9 mouse cellular contexts compared by ENCODE assay signal in the genomic region with DNA sequence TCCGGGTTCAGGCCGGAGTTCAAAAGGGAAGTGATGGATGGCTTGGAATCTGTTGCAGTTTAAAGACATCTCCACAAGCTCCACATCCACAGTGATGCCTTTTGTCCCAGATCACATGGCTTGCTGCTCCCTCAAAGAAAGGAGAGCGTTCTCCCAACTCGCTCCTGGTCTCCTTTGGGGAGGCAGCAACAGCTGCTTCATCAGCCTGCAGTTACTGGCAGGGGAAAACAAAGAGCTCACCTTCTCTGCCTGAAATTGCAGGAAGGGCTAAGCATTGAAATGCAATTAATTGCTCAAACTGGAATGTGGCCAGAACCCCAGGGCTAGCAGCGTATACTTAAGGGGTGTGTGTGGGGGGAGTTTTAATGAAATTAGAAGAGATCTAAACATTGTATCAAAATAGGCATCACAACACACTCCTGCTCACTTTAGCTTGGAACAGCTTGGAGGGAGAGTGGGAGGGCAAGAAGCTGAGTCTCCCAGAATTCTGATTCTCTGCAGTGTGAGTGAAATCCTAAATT.
DNase-seq lines count a peak whose midpoint lies in the region; TF ChIP-seq lines count a peak whose summit lies in the region.
"Had no signal": no experiment of that assay in that cellular context is flagged by ENCODE, and none has a peak within 500 bp of the region (broad histone marks: within the 10 kb centered on the region; RNA-seq: fewer than 3 reads in every experiment).

No protein-coding gene starts in this region.

- peak; percentile 63 for DNase-seq in ZHBTc4 (ENCODE audit: low read depth, low spot score)
- peak; percentile 14 to 27 for DNase-seq in frontal cortex, postnatal 14 days (ENCODE audit: low spot score in 2 of 2)
- peak; percentile 43 for DNase-seq in mesoderm, embryonic 11.5 days (ENCODE audit: low read depth, low spot score)
- DNase-seq in adrenal gland, postnatal 14 days, result no peak
- DNase-seq in thymus, postnatal 10 days (ENCODE audit: low spot score in 2 of 2), result no peak
- no peak for DNase-seq in spleen, postnatal 10 days (ENCODE audit: low spot score in 2 of 2)
- no peak for DNase-seq in gastrocnemius, adult 18-20 months (ENCODE audit: low spot score)
- DNase-seq: kidney, adult 11 months had no signal

- 0 out of 2 replicates have a peak, but pooled peaks cover 4% of the 10 kb centered on the region for H3K9me3 ChIP-seq in E14TG2a.4 (ENCODE audit: low read length)

- no peak for TF ChIP-seq CTCF in E14TG2a.4 (conservative IDR thresholded peaks at IDR 0.05; ENCODE audit: low read length)

- 0 out of 2 replicates have a peak overlapping the region, but pooled peaks have one; percentile 1 for H3K4me3 ChIP-seq in E14TG2a.4 (replicated peaks; ENCODE audit: low read length)

- H3K4me1 ChIP-seq in E14TG2a.4 (replicated peaks; ENCODE audit: low read depth, low read length), result peaks cover 31% of the 10 kb centered on the region

- H3K27me3 ChIP-seq in E14TG2a.4 (ENCODE audit: insufficient read depth, low read length), result peaks cover 11% of the 10 kb centered on the region; the same call in 1 of the 2 replicates

- H3K36me3 ChIP-seq in E14TG2a.4 (ENCODE audit: insufficient read depth, low read length), result no peaks in the 10 kb centered on the region

Comparison
In these comparisons a context has a peak if more than half of its experiments do, and no peak if none do; other contexts are left out.
1. DNase-seq: peak in ZHBTc4 (single experiment), frontal cortex, postnatal 14 days (2 of 2) and mesoderm, embryonic 11.5 days (single experiment); none in adrenal gland, postnatal 14 days (single experiment), thymus, postnatal 10 days (0 of 2), spleen, postnatal 10 days (0 of 2) and gastrocnemius, adult 18-20 months (single experiment).